Mouse (Mus musculus) c-Kit-positive CD71-positive TER-119-negative erythroid progenitor cells, embryonic 14.5 days (primary cell): ENCODE measurements around the gene Ercc6l2.
"Not testable (repeated sequence)": the region's sequence is repeated elsewhere in the genome, so short reads cannot be mapped to it uniquely, and the experiment has no call there.

Experiments used
- DNase-seq: peaks from one replicate; pipeline ENCODE4 v3.0.0-alpha.2; 2013; ENCODE audit warnings: low read depth

Ercc6l2 gene

GRCm38 (mm10) chr13:63879864-63880141, 64.8 kb downstream of the Ercc6l2 start:
- no peak for DNase-seq

GRCm38 (mm10) chr13:63885532-63885949, 70.5 kb downstream of the Ercc6l2 start:
- peak; percentile 56 for DNase-seq

GRCm38 (mm10) chr13:63886429-63887052, 71.5 kb downstream of the Ercc6l2 start:
- DNase-seq: no peak

GRCm38 (mm10) chr13:63900679-63901302, 85.8 kb downstream of the Ercc6l2 start:
- no peak for DNase-seq

- no peak for DNase-seq
Observed at GRCm38 (mm10) chr13:63901303-63901713, 86.3 kb downstream of the Ercc6l2 start.

GRCm38 (mm10) chr13:63901714-63902597, 86.9 kb downstream of the Ercc6l2 start:
- no peak for DNase-seq

GRCm38 (mm10) chr13:63906516-63906915, 91.5 kb downstream of the Ercc6l2 start:
- DNase-seq: no peak

GRCm38 (mm10) chr13:63907437-63907836, 92.4 kb downstream of the Ercc6l2 start:
- DNase-seq: no peak

GRCm38 (mm10) chr13:63910141-63910804, 95.2 kb downstream of the Ercc6l2 start:
- no peak for DNase-seq

- DNase-seq: no peak
Observed at GRCm38 (mm10) chr13:63911617-63912016, 96.6 kb downstream of the Ercc6l2 start.

GRCm38 (mm10) chr13:63913136-63913535, 98.1 kb downstream of the Ercc6l2 start:
- no peak for DNase-seq

GRCm38 (mm10) chr13:63915176-63915575, 100.1 kb downstream of the Ercc6l2 start:
- no peak for DNase-seq

GRCm38 (mm10) chr13:63915684-63916083, 100.6 kb downstream of the Ercc6l2 start:
- DNase-seq: no peak

GRCm38 (mm10) chr13:63916568-63916967, 101.5 kb downstream of the Ercc6l2 start:
- DNase-seq: no peak

GRCm38 (mm10) chr13:63917198-63917767, 102.2 kb downstream of the Ercc6l2 start:
- peak; percentile 49 for DNase-seq

- no peak for DNase-seq
Observed at GRCm38 (mm10) chr13:63917776-63918621, 103.0 kb downstream of the Ercc6l2 start.

GRCm38 (mm10) chr13:63918733-63919422, 103.8 kb downstream of the Ercc6l2 start:
- no peak for DNase-seq

- DNase-seq: not testable (repeated sequence)
Observed at GRCm38 (mm10) chr13:63924036-63924435, 109.0 kb downstream of the Ercc6l2 start.

GRCm38 (mm10) chr13:63927326-63927725, 112.3 kb downstream of the Ercc6l2 start:
- no peak for DNase-seq

- no peak for DNase-seq
Observed at GRCm38 (mm10) chr13:63929351-63929750, 114.3 kb downstream of the Ercc6l2 start.
